Mouse (Mus musculus) gastrocnemius, adult 2 months (tissue): ENCODE data around the gene Amn1. TPM values are rescaled to one million over a fixed set of nuclear protein-coding genes. Genes with fewer than 3 reads are reported as not detected.
"Not testable (repeated sequence)": the region's sequence is repeated elsewhere in the genome, so short reads cannot be mapped to it uniquely, and the experiment has no call there.

Experiments
- DNase-seq: peaks from one replicate; pipeline ENCODE4 v3.0.0; 2022
- H3K27ac ChIP-seq: fragments of 200-600 bp; 2 replicates; pipeline ENCODE4 v1.8.1; 2022; ENCODE audit warnings: mild to moderate bottlenecking
- H3K4me3 ChIP-seq: fragments of 200-600 bp; 2 replicates; pipeline ENCODE4 v1.8.1; 2022; ENCODE audit warnings: mild to moderate bottlenecking, moderate library complexity
- CTCF ChIP-seq: fragments of 200-600 bp; IDR thresholded peaks from 2 replicates; pipeline ENCODE4 v1.8.1; 2022; ENCODE audit warnings: antibody characterized with exemption, mild to moderate bottlenecking, moderate library complexity
- intact Hi-C: fragments of 180-260 bp; cut with DNase I; formaldehyde crosslinking; loops from one replicate; pipeline ENCODE4 v1.15.1; 2025
- total RNA-seq, 2 experiments: library from RNA; stranded (reverse); gene quantifications; 2 replicates each; pipeline ENCODE4 v1.2.3; 2021

Amn1 gene
- total RNA-seq, 2 experiments from 2014 or later, result 12.5 to 16.2 TPM

- DNase-seq, result no peak
- no peak overlapping the region for H3K27ac ChIP-seq
- H3K4me3 ChIP-seq, result no peak overlapping the region
- intact Hi-C loops, result loop anchor here (10.0 kb wide), 1 partner anchor 969 kb away; the partner anchor contains the start of gene Ergic2
- no peak for TF ChIP-seq CTCF
Observed at GRCm38 (mm10) chr6:149184007-149184406, 4.5 kb downstream of the Amn1 start.

- Histone ChIP-seq H3K27ac (no peak overlapping the region), H3K4me3 (no peak overlapping the region)
- intact Hi-C loops, result no loop called here
- no peak for TF ChIP-seq CTCF
- no peak for DNase-seq
Observed at GRCm38 (mm10) chr6:149179064-149179463, 9.4 kb downstream of the Amn1 start.

- Histone ChIP-seq H3K4me3 (no peak overlapping the region), H3K27ac (peak overlapping the region; percentile 35)
- intact Hi-C loops, result no loop called here
- no peak for TF ChIP-seq CTCF
- peak; percentile 38 for DNase-seq
Observed at GRCm38 (mm10) chr6:149174932-149175570, 13.5 kb downstream of the Amn1 start.

- TF ChIP-seq CTCF, result no peak
- Histone ChIP-seq H3K27ac (0 out of 2 replicates have a peak overlapping the region, but pooled peaks have one; percentile 4), H3K4me3 (no peak overlapping the region)
- no peak for DNase-seq
- intact Hi-C loops, result no loop called here
Observed at GRCm38 (mm10) chr6:149173831-149174625, 14.5 kb downstream of the Amn1 start.

- H3K27ac ChIP-seq, intact Hi-C loops, DNase-seq, H3K4me3 ChIP-seq: not testable (repeated sequence)
Observed at GRCm38 (mm10) chr6:149169965-149170364, 18.5 kb downstream of the Amn1 start.

GRCm38 (mm10) chr6:149168436-149168835, 20.1 kb downstream of the Amn1 start:
- no peak for TF ChIP-seq CTCF

GRCm38 (mm10) chr6:149167672-149168071, 20.8 kb downstream of the Amn1 start:
- H3K27ac ChIP-seq, result no peak overlapping the region; the same call in 1 of the 2 replicates
- no peak for DNase-seq
- intact Hi-C loops, result no loop called here
- no peak overlapping the region for H3K4me3 ChIP-seq
- TF ChIP-seq CTCF, result no peak

More at GRCm38 (mm10) chr6:149168436-149168835, 20.1 kb downstream of the Amn1 start:
- no peak overlapping the region for H3K4me3 ChIP-seq
- intact Hi-C loops, result no loop called here
- DNase-seq, result no peak
- H3K27ac ChIP-seq, result no peak overlapping the region

- intact Hi-C loops, DNase-seq: not testable (repeated sequence)
- H3K27ac ChIP-seq, result peak overlapping the region; percentile 58
Observed at GRCm38 (mm10) chr6:149167038-149167437, 21.5 kb downstream of the Amn1 start.

GRCm38 (mm10) chr6:149155031-149155841, 33.3 kb downstream of the Amn1 start:
- no peak for TF ChIP-seq CTCF
- H3K27ac ChIP-seq, result no peak overlapping the region
- H3K4me3 ChIP-seq, result no peak overlapping the region
- intact Hi-C loops, result no loop called here
- DNase-seq, result peak; percentile 25

More at GRCm38 (mm10) chr6:149167038-149167437, 21.5 kb downstream of the Amn1 start:
- H3K4me3 ChIP-seq, result not testable (repeated sequence)

- no peak for TF ChIP-seq CTCF
- Histone ChIP-seq H3K27ac (no peak overlapping the region), H3K4me3 (no peak overlapping the region)
- intact Hi-C loops, result no loop called here
- no peak for DNase-seq
Observed at GRCm38 (mm10) chr6:149154116-149155030, 34.1 kb downstream of the Amn1 start.

GRCm38 (mm10) chr6:149153473-149154115, 34.9 kb downstream of the Amn1 start:
- intact Hi-C loops, result no loop called here
- no peak for DNase-seq
- no peak overlapping the region for H3K27ac ChIP-seq
- no peak overlapping the region for H3K4me3 ChIP-seq
- TF ChIP-seq CTCF, result no peak
